Mouse (Mus musculus): Measurements from ENCODE around the gene Lrrc19. TPM values are rescaled to one million over a fixed set of nuclear protein-coding genes. Genes with fewer than 3 reads are reported as not detected.

Lrrc19 gene
- polyA plus RNA-seq, 1 experiment from 2014 or later, result 0.94 TPM

DNA sequence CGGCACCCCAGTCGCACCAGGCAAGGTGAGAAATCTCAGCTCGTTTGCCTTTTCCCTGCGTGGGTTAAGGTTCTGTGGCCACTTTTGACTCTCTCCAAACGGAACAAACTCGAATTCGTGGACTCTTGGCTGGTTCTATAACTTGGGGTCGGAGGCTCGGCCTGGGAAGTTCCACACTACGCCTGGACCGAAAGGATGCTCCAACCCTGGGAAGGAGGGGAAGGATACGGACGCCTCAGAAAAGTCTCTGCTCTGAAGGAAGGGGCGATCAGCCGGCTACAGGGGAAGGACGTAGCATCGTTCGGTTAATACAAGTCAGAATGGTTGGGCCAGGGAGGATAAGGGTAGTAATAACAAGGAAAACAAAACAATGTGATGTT lies 35.3 kb downstream of the Lrrc19 start:
- peak overlapping the region; percentile 58 for H3K4me3 ChIP-seq (replicated peaks)
- H3K4me1 ChIP-seq, result no peaks in the 10 kb centered on the region
- no peaks in the 10 kb centered on the region for H3K9me3 ChIP-seq
- no peaks in the 10 kb centered on the region for H3K36me3 ChIP-seq
- peak overlapping the region; percentile 37 for H3K27ac ChIP-seq
- H3K4me2 ChIP-seq, result peak overlapping the region; percentile 64
- 0% methylated on average over 18 of the region's 18 CpGs for WGBS
- H3K9ac ChIP-seq, result peak overlapping the region; percentile 35; the same call in 1 of the 2 replicates
- no peaks in the 10 kb centered on the region for H3K27me3 ChIP-seq (replicated peaks)
- peak; percentile 57 for ATAC-seq (ENCODE audit: insufficient read depth, low FRiP score, low read depth)

DNA sequence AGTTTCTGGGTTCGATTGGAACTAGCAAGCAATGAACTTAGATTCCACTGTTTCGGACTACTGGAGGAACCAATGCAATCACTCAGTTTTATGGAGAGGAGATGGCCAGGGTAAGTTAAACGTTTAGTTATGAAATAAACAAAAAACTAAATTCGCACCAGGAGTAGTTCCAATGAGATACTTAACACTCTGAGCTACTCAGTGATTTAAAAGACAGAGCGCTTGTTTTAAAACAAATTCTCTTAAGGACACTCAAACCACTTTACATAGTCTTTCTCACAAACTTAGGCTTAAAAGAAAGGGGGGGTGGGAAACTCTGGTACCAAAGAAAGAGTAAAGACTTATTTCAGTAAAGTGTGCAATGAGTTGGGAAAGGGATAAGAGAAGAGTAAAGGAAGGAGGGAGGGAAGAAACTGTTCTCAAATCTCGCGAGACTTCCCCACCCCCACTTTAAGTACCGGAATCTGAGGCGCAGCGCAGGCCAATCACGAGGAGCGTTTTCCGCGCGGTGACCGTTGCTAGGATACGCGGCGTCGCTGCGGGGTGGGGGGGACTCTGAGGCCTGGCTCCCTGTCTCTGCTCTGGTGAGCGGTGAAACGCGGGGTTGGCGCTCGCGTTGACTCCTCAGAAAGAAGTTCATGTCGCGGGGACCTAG lies 35.8 kb downstream of the Lrrc19 start, which contains the start of gene Ift74:
Gene Ift74 (plus strand): TSS at position 520 of the 655 bp plus-strand sequence.
- Histone ChIP-seq H3K4me3 (replicated peaks) (peak within 1 kb of the TSS; percentile 58), H3K27me3 (replicated peaks) (no peaks in the 10 kb centered on the region), H3K4me2 (peak within 1 kb of the TSS; percentile 64), H3K9me3 (no peaks in the 10 kb centered on the region), H3K27ac (peak within 1 kb of the TSS; percentile 71), H3K36me3 (no peaks in the 10 kb centered on the region), H3K9ac (peak within 1 kb of the TSS; percentile 35; the same call in 1 of the 2 replicates), H3K4me1 (no peaks in the 10 kb centered on the region)
- ATAC-seq (ENCODE audit: insufficient read depth, low FRiP score, low read depth), result peak; percentile 97
- WGBS, result 2% methylated on average over 29 of the region's 29 CpGs

DNA sequence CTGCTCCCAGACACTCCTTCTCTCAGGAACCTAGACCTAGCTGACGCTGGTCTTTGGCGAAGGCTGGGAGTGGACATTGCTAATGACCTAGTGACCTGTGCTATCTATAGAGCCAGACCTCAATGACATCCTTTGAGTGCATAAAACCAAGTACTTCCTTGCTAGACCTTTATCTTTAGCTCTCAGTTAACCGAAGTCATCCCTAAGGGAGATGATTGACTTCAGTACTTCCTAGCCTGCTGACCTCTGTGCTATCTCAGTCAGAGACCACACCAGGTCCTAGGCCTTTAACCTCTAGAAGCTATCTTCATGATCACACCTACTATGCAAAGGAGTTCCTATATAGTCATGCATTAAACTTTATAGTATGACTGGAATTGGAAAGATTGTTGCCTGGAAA lies 39.6 kb downstream of the Lrrc19 start:
- H3K27me3 ChIP-seq (replicated peaks), result no peaks in the 10 kb centered on the region
- H3K27ac ChIP-seq, result no peak overlapping the region
- no peak for ATAC-seq (ENCODE audit: insufficient read depth, low FRiP score, low read depth)
- 70% methylated on average over 3 of the region's 3 CpGs for WGBS
- no peaks in the 10 kb centered on the region for H3K9me3 ChIP-seq
- no peak overlapping the region for H3K9ac ChIP-seq
- H3K4me3 ChIP-seq (replicated peaks), result no peak overlapping the region
- no peaks in the 10 kb centered on the region for H3K4me1 ChIP-seq
- no peaks in the 10 kb centered on the region for H3K36me3 ChIP-seq
- no peak overlapping the region for H3K4me2 ChIP-seq

DNA sequence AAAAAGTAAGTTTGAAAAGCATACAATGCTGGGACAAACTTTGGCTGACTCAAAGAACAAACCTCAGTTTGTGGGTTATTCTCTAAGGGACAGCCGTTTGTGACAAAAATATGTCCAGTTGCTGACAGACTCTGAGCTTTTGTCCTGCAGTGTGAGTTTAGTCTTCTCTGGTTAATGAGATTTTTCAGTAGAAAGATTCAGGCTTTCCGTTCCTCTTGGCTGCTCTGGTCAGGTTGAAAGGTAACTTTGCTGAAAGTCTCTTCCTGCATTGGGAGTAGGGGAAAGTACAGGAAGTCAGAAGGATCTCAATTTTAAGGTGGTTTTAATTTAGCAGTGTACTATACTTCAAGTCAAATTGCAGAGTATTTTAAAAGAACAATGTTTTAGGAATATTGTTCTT lies 44.4 kb downstream of the Lrrc19 start:
- WGBS, result 90% methylated on average over 2 of the region's 2 CpGs
- Histone ChIP-seq H3K4me3 (replicated peaks) (no peak overlapping the region), H3K4me2 (no peak overlapping the region)

DNA sequence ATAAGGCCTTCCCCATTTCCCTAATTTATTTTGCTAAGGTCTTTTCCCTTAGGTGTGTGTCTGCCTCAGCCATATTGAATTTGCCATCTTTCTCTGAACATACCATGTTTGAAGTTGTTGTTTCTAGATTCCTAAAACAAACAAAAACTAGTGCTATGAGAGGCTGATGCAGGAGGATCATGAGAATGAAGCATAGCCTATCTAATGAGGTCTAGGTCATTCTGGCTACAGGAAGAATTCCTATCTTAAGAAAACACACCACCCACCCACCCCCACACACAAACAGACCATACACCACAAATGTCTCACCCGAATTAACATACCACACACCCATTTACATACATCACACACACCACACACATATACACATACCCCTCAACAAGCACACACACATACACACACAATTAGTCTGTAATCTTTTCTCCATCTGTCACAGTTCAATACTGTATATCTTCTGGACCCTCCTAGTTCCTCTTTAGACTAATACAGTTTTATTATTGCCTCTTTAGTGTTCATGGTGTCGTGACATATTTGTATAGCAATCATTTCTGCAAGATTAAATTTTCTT lies 45.4 kb downstream of the Lrrc19 start:
- Histone ChIP-seq H3K4me2 (no peak overlapping the region), H3K9me3 (no peaks in the 10 kb centered on the region), H3K4me1 (peaks cover 19% of the 10 kb centered on the region), H3K36me3 (no peaks in the 10 kb centered on the region), H3K27me3 (replicated peaks) (no peaks in the 10 kb centered on the region), H3K27ac (no peak overlapping the region), H3K4me3 (replicated peaks) (no peak overlapping the region), H3K9ac (no peak overlapping the region)
- ATAC-seq (ENCODE audit: insufficient read depth, low FRiP score, low read depth), result no peak
- 93% methylated on average over 2 of the region's 2 CpGs for WGBS

More for the DNA sequence above, 44.4 kb downstream of the Lrrc19 start:
- no peak overlapping the region for H3K27ac ChIP-seq
- no peaks in the 10 kb centered on the region for H3K27me3 ChIP-seq (replicated peaks)
- H3K4me1 ChIP-seq, result peaks cover 18% of the 10 kb centered on the region
- H3K9ac ChIP-seq, result no peak overlapping the region
- no peak for ATAC-seq (ENCODE audit: insufficient read depth, low FRiP score, low read depth)
- H3K36me3 ChIP-seq, result no peaks in the 10 kb centered on the region
- H3K9me3 ChIP-seq, result no peaks in the 10 kb centered on the region

DNA sequence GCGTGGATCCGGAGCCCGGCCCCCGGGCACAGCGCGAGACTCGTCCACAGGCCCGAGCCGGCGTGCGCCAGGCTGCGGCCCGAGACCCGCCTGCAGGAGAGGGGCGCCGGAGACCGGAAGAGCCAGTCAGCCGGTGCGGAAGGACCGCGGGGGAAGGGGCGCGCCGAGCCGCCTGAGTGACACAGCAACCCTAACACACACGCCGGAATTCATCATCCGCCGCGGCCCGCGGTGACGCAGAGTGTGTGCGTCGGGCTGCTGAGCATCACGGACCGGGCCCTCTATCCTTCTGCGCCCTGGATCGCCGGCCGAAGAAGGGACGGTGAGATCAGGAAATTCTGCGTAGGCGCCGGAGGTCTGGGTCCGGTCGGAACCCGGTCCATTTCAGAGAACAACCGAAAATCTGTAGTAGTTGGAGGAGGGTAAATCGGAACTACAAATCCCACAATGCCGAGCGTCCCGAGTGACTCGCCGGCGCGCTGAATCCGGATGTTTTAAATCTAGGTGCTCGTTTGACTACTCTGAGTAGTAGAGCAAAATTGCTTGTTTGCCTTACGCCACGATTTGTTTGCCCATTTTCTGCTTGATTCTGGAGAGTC lies 46.8 kb downstream of the Lrrc19 start, which contains the start of gene Plaa:
Gene Plaa (minus strand): TSS at position 214 of the 599 bp plus-strand sequence.
- Histone ChIP-seq H3K4me1 (peaks cover 19% of the 10 kb centered on the region), H3K4me3 (replicated peaks) (peak within 1 kb of the TSS; percentile 98), H3K9me3 (no peaks in the 10 kb centered on the region), H3K4me2 (peak within 1 kb of the TSS; percentile 82), H3K27me3 (replicated peaks) (no peaks in the 10 kb centered on the region), H3K9ac (peak within 1 kb of the TSS; percentile 94), H3K27ac (peak within 1 kb of the TSS; percentile 91), H3K36me3 (no peaks in the 10 kb centered on the region)
- under 1% methylated on average over 51 of the region's 61 CpGs for WGBS
- ATAC-seq (ENCODE audit: insufficient read depth, low FRiP score, low read depth), result peak; percentile 99

DNA sequence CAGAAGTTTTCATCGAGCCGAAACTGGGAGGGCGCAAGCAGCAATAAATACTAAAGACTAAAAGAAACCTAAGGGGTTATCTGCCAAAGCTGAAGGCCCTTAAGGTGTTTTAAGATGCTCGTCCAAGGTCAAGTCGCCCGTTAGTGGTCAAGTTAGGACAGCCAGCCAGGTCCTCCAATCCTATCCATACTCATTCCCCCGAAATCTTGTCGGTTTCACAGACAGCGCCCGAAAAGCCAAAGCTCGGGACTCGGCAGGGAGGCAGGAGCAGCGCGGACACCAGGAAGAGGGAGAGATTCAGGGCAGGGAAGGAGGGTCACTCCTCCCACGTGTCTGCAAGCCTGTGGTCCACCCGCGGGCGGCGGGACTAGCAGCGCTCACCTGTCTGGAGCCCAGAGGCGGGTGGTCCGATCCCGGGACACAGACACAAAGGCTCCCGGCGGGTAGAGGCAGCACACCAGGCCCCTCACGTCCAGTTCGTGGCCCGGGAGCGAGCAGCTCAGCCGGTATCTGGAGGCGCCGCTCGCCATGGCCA lies 47.4 kb downstream of the Lrrc19 start:
- Histone ChIP-seq H3K4me1 (peaks cover 19% of the 10 kb centered on the region), H3K9ac (peak overlapping the region; percentile 94), H3K4me3 (replicated peaks) (peak overlapping the region; percentile 98), H3K27me3 (replicated peaks) (no peaks in the 10 kb centered on the region), H3K27ac (peak overlapping the region; percentile 91), H3K36me3 (no peaks in the 10 kb centered on the region), H3K4me2 (peak overlapping the region; percentile 53), H3K9me3 (no peaks in the 10 kb centered on the region)
- under 1% methylated on average over 33 of the region's 33 CpGs for WGBS
- ATAC-seq (ENCODE audit: insufficient read depth, low FRiP score, low read depth), result peak; percentile 80

DNA sequence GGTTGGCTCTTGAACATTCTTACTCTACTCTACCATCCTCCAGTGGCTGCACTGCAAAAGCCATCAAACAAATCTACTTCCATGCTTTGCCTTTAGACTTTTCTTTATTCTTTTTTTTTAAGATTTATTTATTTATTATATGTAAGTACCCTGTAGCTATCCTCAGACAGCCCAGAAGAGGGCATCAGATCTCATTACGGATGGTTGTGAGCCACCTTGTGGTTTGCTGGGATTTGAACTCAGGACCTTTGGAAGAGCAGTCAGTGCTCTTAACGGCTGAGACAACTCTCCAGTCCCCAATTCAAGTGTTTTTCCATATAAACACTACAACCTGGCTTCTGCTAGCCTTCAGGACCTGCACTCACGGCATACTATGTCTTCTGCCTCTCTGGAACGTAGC lies 48.5 kb downstream of the Lrrc19 start:
- no peaks in the 10 kb centered on the region for H3K27me3 ChIP-seq (replicated peaks)
- peak overlapping the region; percentile 53; the same call in 1 of the 2 replicates for H3K4me2 ChIP-seq
- no peak overlapping the region for H3K9ac ChIP-seq
- WGBS, result 79% methylated on average over 4 of the region's 4 CpGs
- H3K9me3 ChIP-seq, result no peaks in the 10 kb centered on the region
- no peak overlapping the region for H3K27ac ChIP-seq
- no peak overlapping the region for H3K4me3 ChIP-seq (replicated peaks)
- H3K36me3 ChIP-seq, result no peaks in the 10 kb centered on the region
- H3K4me1 ChIP-seq, result peaks cover 19% of the 10 kb centered on the region
- no peak for ATAC-seq (ENCODE audit: insufficient read depth, low FRiP score, low read depth)

DNA sequence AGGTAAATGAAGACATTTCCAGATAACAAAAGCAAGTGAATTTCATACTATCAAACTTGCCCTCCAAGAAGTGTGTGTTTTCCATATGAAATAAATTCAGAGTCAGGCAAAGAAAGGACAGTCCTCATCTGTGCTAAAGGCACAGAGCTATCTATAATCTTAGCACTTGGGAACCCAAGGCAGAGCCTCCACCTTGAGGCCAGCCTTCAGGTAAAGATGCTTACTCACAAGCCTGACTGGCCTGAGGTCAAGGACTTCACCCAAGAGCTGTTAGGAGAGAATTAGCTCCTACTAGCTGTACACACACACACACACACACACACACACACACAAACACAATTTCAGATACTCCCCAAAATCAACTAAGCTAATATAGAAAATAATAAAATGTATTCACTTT lies 57.2 kb downstream of the Lrrc19 start:
- Histone ChIP-seq H3K36me3 (no peaks in the 10 kb centered on the region), H3K27ac (no peak overlapping the region), H3K4me3 (replicated peaks) (no peak overlapping the region), H3K9me3 (no peaks in the 10 kb centered on the region), H3K27me3 (replicated peaks) (no peaks in the 10 kb centered on the region), H3K9ac (no peak overlapping the region), H3K4me1 (no peaks in the 10 kb centered on the region), H3K4me2 (no peak overlapping the region)
- ATAC-seq (ENCODE audit: insufficient read depth, low FRiP score, low read depth), result no peak

DNA sequence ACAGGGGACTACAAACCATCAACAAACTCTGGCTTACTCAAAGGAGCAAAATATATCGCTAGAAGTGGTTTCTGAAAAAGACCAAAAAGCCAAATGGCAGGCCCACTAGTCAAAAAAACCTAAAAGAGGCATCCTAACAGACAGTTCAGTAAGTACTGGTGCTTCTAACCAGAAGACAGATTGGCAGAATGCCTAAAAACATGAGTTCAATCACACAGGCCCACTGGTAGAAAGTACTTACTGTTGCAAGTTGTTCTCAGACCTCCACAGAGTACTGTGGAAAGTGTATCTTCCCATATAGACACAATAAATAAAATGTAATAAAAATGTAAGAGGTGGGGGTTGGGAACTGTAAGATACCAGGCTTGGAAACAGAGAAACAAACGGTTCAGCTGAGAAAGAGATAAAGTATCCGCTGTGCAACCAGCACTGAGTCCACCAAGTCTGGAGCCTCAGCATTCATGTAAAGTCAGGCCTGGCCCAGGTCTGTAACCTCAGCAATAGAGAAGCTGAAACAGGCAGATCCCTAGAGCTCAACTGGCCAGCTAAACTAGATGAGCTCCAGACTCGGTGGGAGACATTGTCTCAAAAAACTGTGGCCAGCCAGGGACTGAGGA lies 58.1 kb downstream of the Lrrc19 start:
- Histone ChIP-seq H3K4me3 (replicated peaks) (no peak overlapping the region), H3K9ac (no peak overlapping the region), H3K27ac (no peak overlapping the region), H3K36me3 (no peaks in the 10 kb centered on the region), H3K4me2 (no peak overlapping the region), H3K9me3 (no peaks in the 10 kb centered on the region), H3K4me1 (no peaks in the 10 kb centered on the region), H3K27me3 (replicated peaks) (no peaks in the 10 kb centered on the region)
- ATAC-seq (ENCODE audit: insufficient read depth, low FRiP score, low read depth), result no peak
- 73% methylated on average over 4 of the region's 4 CpGs for WGBS

All from stomach, embryonic 15.5 days (tissue).